Mouse (Mus musculus) small intestine, adult 2 months (tissue): ENCODE measurements around the gene Safb.

Experiments used
- CTCF ChIP-seq: fragments of 200-500 bp; IDR thresholded peaks from 2 replicates; pipeline ENCODE4 v1.5.1; 2012; ENCODE audit warnings: low read depth, mild to moderate bottlenecking, control low read depth, inconsistent platforms, low read length, moderate library complexity, mixed read lengths; ENCODE audit not compliant: insufficient replicate concordance, insufficient read length; ENCODE audit errors: extremely low read depth
- POLR2A ChIP-seq: fragments of 200-500 bp; IDR thresholded peaks from 2 replicates; pipeline ENCODE4 v1.6.1; 2012; ENCODE audit warnings: low read depth, mild to moderate bottlenecking, control low read depth, inconsistent platforms, low read length, moderate library complexity

GRCm38 (mm10) chr17:56566293-56566692 lies 18.3 kb upstream of the Safb start:
- no peak for TF ChIP-seq CTCF
- no peak for TF ChIP-seq POLR2A
